Mouse (Mus musculus) T-cell, adult 2 months (primary cell): Measurements from ENCODE around the gene Trim75.

Source experiments
- DNase-seq: peaks from one replicate; pipeline ENCODE4 v3.0.0; 2022; ENCODE audit warnings: low spot score

Gene Trim75

DNA sequence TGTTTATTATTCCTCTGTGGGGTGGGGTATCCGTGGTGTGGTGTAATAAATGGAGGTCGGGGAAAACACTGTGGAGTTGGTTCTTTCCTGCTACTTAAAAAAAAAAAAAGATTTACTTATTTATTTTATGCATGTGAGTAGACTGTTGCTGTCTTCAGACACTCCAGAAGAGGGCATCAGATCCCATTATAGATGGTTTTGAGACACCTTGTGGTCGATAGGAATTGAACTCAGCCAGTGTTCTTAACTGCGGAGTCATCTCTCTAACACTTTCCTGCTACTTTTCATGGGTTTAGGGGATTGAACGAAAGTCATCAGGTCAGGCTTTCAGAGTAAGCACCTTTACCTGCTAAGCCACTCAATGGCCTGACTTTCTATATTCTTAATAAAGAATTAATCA, 42.8 kb downstream of the Trim75 start:
- DNase-seq = peak; percentile 37

DNA sequence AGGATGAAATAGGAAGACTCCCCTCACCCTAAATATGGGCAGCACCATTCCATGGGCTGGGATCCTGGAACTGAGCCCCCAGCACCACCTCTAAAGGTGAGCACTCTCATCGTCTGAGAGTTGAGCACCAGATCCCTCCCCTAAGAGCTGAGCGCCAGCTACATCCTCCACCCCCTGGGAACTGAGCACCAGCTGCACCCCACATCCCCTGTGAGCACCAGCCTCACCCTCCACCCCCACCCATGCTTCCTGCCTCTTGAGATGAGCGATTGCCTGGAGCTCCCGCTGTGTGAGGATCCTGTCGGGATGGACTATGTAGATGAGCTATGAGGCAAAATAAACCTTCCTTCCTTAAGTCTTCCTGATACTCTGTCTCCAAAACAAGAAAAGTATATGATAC, 44.7 kb downstream of the Trim75 start:
- peak; percentile 11 for DNase-seq

DNA sequence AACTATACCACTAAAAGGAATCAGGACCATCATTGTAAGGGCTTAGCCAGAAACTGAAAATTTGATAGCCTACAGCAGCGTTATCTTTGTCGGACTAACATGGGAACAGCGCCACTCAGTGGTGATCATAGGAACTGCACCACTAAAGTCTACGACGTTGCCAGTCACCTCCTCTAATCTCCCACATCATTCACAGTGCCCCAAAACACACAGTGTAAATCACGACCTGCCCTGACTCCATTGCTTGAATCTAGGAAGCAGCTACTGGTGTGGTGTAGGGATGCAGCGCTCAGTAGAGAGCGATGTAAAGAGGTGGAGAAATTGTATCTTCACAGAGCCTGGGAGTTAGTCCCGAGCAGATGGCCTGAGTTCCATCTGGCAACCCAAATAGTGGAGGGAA, 46.1 kb downstream of the Trim75 start:
- peak; percentile 75 for DNase-seq

DNA sequence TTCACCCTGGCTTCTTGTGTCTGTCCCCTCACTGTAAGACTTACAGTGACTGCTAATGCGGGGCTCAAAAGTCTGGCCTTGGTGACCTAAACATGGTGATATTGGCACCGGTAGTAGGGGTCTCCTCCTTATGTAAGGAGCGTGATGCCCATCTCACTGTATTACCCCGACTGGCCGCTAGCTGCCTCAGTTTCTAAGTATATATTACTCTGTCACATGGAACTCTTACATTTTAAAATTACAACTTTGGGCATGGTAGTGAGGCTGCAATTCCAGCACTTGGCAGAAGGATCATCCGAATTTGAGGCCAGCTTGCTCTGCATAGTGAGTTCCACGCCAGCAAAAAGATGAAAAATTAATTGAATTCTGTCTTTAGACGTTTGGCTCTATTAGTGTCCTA, 46.6 kb downstream of the Trim75 start:
- DNase-seq = no peak

DNA sequence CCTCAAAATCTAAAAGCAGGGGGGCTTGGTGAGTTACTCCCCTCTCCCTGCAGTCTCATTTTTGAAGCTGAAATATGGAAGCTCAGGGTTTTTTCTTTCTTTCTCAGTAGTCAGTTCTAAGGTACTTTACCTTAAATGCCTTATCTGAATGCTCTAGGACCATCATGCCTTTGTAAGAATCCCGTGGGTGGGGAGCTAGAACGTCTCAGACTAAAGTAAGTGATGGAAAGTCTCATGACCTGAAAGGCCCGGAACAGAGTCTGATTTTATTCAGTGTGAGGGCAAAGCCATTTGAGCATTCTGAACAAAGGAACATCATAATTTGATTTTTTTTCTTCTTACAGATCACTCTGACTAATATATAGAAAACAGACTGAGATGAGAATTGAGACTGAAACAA, 52.6 kb downstream of the Trim75 start:
- no peak for DNase-seq
